Mouse (Mus musculus) midbrain, postnatal 0 days (tissue): ENCODE data around the gene Tle4. TPM values are rescaled to one million over a fixed set of nuclear protein-coding genes. Genes with fewer than 3 reads are reported as not detected.

ENCODE experiments used
- ATAC-seq: fragments of 200-750 bp; cut with Nextera tagmentation; 2 replicates; pipeline ENCODE4 v1.8.0; 2017; ENCODE audit warnings: moderate number of reproducible peaks, mild to moderate bottlenecking, moderate TSS enrichment, moderate library complexity; ENCODE audit not compliant: low FRiP score
- DNase-seq: peaks from one replicate; pipeline ENCODE4 v3.0.0-alpha.2; 2015; ENCODE audit warnings: low spot score
- H3K27ac ChIP-seq: fragments of 300-500 bp; sonication (generic); 2 replicates; pipeline ENCODE4 v1.5.1; 2014; ENCODE audit warnings: low read depth, mild to moderate bottlenecking, low read length, mixed read lengths
- H3K27me3 ChIP-seq: fragments of 300-500 bp; sonication (generic); 2 replicates; pipeline ENCODE4 v1.6.1; 2014; ENCODE audit warnings: low read length, control low read depth, mixed read lengths; ENCODE audit not compliant: insufficient read depth
- H3K36me3 ChIP-seq: fragments of 300-500 bp; sonication (generic); 2 replicates; pipeline ENCODE4 v1.6.1; 2014; ENCODE audit warnings: low read length, control low read depth, mixed read lengths; ENCODE audit not compliant: insufficient read depth
- H3K4me1 ChIP-seq: fragments of 300-500 bp; sonication (generic); 2 replicates; pipeline ENCODE4 v1.6.1; 2014; ENCODE audit warnings: mild to moderate bottlenecking, control low read depth, antibody characterized with exemption, low read length, mixed read lengths; ENCODE audit not compliant: insufficient read depth
- H3K4me2 ChIP-seq: fragments of 300-500 bp; sonication (generic); 2 replicates; pipeline ENCODE4 v1.6.1; 2014; ENCODE audit warnings: low read depth, mild to moderate bottlenecking, low read length, mixed read lengths; ENCODE audit not compliant: poor library complexity, severe bottlenecking
- H3K4me3 ChIP-seq: fragments of 300-500 bp; sonication (generic); 2 replicates; pipeline ENCODE4 v1.5.1; 2014; ENCODE audit warnings: low read depth, mild to moderate bottlenecking, low read length, moderate library complexity
- H3K9ac ChIP-seq: fragments of 300-500 bp; sonication (generic); replicated peaks from 2 replicates; pipeline ENCODE4 v1.6.1; 2014; ENCODE audit warnings: mild to moderate bottlenecking, low read length, moderate library complexity, mixed read lengths; ENCODE audit not compliant: poor library complexity, severe bottlenecking
- H3K9me3 ChIP-seq: fragments of 300-500 bp; sonication (generic); 2 replicates; pipeline ENCODE4 v1.6.1; 2016; ENCODE audit warnings: low read length, control low read depth
- CTCF ChIP-seq: IDR thresholded peaks from 2 replicates; pipeline ENCODE4 v1.5.1; 2016; ENCODE audit warnings: antibody characterized with exemption, mild to moderate bottlenecking
- WGBS: fragments of 180-500 bp; shearing (Covaris S2); extraction: QIAGEN DNeasy Blood & Tissue Kit; methylation state at CpG from one replicate; pipeline ENCODE4 v1.1.7; 2014; 5-methylcytosine and 5-hydroxymethylcytosine counted together
- polyA plus RNA-seq: library from polyadenylated mRNA; unstranded; fragments of >200 nt; fragmentation: Nextera tagmentation; extraction: Ambion mirVana; gene quantifications from 2 replicates; pipeline ENCODE4 v1.2.1, GENCODE M21; 2015
- total RNA-seq: library from RNA; depleted of rRNA; stranded (reverse); fragments of >200 nt; gene quantifications from 2 replicates; pipeline ENCODE4 v1.2.3, GENCODE M21; 2014

Gene Tle4
- total and polyA plus RNA-seq, 2 experiments from 2014 or later, result 21.4 to 54.6 TPM

GRCm38 (mm10) chr19:14479711-14480110 lies 118.1 kb downstream of the Tle4 start:
- Histone ChIP-seq H3K36me3 (no peaks in the 10 kb centered on the region), H3K4me1 (no peaks in the 10 kb centered on the region), H3K27ac (no peak overlapping the region), H3K4me2 (no peak overlapping the region), H3K4me3 (no peak overlapping the region), H3K9me3 (no peaks in the 10 kb centered on the region), H3K27me3 (no peaks in the 10 kb centered on the region), H3K9ac (no peak overlapping the region)
- TF ChIP-seq CTCF, result no peak
- DNase-seq (no peak), ATAC-seq (no peak)

GRCm38 (mm10) chr19:14469325-14469724 lies 128.5 kb downstream of the Tle4 start:
- TF ChIP-seq CTCF, result no peak
- Histone ChIP-seq H3K9ac (no peak overlapping the region), H3K4me2 (no peak overlapping the region), H3K27me3 (no peaks in the 10 kb centered on the region), H3K36me3 (peaks cover 2% of the 10 kb centered on the region; the same call in 1 of the 2 replicates), H3K4me3 (no peak overlapping the region), H3K27ac (no peak overlapping the region), H3K9me3 (no peaks in the 10 kb centered on the region), H3K4me1 (no peaks in the 10 kb centered on the region)
- WGBS, result 90% methylated on average over 8 of the region's 8 CpGs
- no peak for DNase-seq
- no peak for ATAC-seq

- no peak for DNase-seq
- Histone ChIP-seq H3K4me3 (no peak overlapping the region), H3K9me3 (no peaks in the 10 kb centered on the region), H3K27ac (no peak overlapping the region), H3K9ac (no peak overlapping the region), H3K27me3 (no peaks in the 10 kb centered on the region), H3K4me1 (no peaks in the 10 kb centered on the region), H3K4me2 (no peak overlapping the region), H3K36me3 (peaks cover 2% of the 10 kb centered on the region; the same call in 1 of the 2 replicates)
- no peak for ATAC-seq
- TF ChIP-seq CTCF, result no peak
- WGBS, result 97% methylated on average over 2 of the region's 2 CpGs
Measured at GRCm38 (mm10) chr19:14468733-14469132, 129.1 kb downstream of the Tle4 start.

DNA sequence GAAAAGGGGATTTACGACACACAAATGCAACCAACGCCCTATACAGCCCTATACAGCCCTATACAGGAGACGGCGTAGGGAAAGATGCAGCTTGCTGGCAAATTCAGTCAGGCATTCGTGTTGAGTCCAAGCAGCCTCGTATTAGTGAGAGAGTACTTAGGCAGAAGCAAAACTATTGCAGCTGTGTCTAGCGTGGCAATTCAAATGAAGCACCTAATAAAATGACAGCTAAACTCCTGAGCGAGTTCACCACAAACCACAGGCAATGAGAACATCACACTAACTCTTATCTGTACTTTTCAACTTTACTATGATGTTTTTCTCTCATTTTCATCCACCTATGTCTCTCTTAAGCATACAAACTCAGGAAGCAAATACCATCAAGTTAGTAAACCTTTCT lies 131.8 kb downstream of the Tle4 start:
- DNase-seq (no peak), ATAC-seq (no peak)
- no peaks in the 10 kb centered on the region for H3K9me3 ChIP-seq
- H3K4me2 ChIP-seq, result no peak overlapping the region
- no peak overlapping the region for H3K9ac ChIP-seq
- no peaks in the 10 kb centered on the region for H3K4me1 ChIP-seq
- 91% methylated on average over 8 of the region's 8 CpGs for WGBS
- H3K36me3 ChIP-seq, result peaks cover 2% of the 10 kb centered on the region; the same call in 1 of the 2 replicates
- H3K27me3 ChIP-seq, result no peaks in the 10 kb centered on the region
- H3K4me3 ChIP-seq, result no peak overlapping the region
- no peak for TF ChIP-seq CTCF
- H3K27ac ChIP-seq, result no peak overlapping the region

DNA sequence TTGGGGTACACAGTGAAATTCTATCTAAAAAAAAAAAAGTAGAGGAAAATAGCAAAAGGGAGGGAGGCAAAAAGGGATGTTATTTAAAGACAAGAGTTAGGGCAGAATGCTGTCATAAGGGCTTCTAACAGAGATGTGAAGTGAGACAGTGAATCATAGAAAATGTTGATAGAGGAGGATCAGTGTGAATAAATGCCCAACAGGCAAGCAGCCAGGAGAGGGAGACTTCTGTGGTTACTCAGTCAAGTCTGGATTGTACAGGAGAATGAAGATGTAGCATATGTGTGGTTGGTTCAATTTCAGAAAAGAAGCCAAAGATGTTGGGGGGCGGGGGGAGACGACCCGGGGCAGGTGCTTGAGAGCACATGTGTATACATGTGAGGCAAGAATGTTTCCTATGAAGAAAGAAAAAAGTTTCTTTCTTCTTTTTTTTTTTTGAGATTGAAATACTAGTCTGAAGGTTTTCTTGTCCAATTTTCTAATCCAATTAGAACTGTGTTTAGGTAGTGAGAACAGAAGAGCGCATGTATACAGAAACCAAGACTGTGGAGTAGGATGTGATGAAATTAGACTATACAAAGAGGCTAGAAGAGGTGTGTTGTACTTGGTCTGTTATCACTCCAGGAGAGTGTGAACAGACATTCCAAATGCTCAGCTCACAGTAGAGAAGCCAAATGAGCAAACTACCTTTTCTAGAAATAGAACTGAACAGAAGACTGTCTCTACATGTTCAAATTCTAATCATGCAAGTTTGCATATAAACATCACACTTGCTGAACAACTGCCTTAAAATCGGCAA lies 134.4 kb downstream of the Tle4 start:
- H3K36me3 ChIP-seq, result peaks cover 2% of the 10 kb centered on the region; the same call in 1 of the 2 replicates

DNA sequence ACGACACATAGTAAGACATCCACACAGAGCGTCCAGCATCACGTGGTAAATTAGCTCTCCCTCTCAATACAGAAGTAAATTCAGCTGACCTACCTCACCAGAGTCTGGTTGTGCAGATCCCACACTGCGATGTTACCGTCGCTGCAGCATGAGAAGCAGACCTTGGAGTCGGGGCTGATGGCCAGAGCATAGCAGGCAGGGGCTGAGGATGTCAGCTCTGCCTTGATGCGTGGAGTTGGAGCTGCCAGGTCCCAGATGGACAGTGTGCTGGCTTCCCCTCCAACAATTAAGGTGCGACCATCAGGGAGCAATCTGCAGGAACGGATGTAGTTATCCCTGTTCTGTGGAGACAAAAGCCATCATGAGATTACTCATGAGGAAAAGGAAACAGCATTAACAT lies 144.4 kb downstream of the Tle4 start:
- H3K36me3 ChIP-seq, result peaks cover 24% of the 10 kb centered on the region
- H3K4me2 ChIP-seq, result no peak overlapping the region
- H3K9ac ChIP-seq, result no peak overlapping the region
- no peak overlapping the region for H3K4me3 ChIP-seq
- WGBS, result 88% methylated on average over 10 of the region's 10 CpGs
- H3K27me3 ChIP-seq, result no peaks in the 10 kb centered on the region
- no peaks in the 10 kb centered on the region for H3K9me3 ChIP-seq
- ATAC-seq (no peak), DNase-seq (peak; percentile 27)
- H3K4me1 ChIP-seq, result no peaks in the 10 kb centered on the region
- no peak for TF ChIP-seq CTCF
- no peak overlapping the region for H3K27ac ChIP-seq

More for the DNA sequence above, 134.4 kb downstream of the Tle4 start:
- H3K27me3 ChIP-seq, result no peaks in the 10 kb centered on the region
- DNase-seq (no peak), ATAC-seq (no peak)
- no peak overlapping the region for H3K4me3 ChIP-seq
- H3K9ac ChIP-seq, result no peak overlapping the region
- no peaks in the 10 kb centered on the region for H3K9me3 ChIP-seq
- H3K4me2 ChIP-seq, result no peak overlapping the region
- 0 out of 2 replicates have a peak, but pooled peaks have one; percentile 6 for TF ChIP-seq CTCF
- 91% methylated on average over 5 of the region's 5 CpGs for WGBS
- no peaks in the 10 kb centered on the region for H3K4me1 ChIP-seq
- H3K27ac ChIP-seq, result no peak overlapping the region
